Mouse (Mus musculus) layer of hippocampus, postnatal 10 days (tissue): ENCODE data around the gene Sos1. TPM values are rescaled to one million over a fixed set of nuclear protein-coding genes. Genes with fewer than 3 reads are reported as not detected.

ENCODE experiments used
- total RNA-seq, 2 experiments: library from RNA; stranded (reverse); gene quantifications; 2 replicates each; pipeline ENCODE4 v1.2.3; 2021

The Sos1 gene
- total RNA-seq, 2 experiments from 2014 or later = 37.8 to 41.5 TPM

Other genes starting within 250 kb of the Sos1 start
- gene Morn2, start 190.2 kb downstream of the Sos1 start, total RNA-seq = 10 to 100 TPM; 18.5 to 21.9 TPM
- gene Dhx57, start 190.0 kb downstream of the Sos1 start, total RNA-seq = 10 to 100 TPM; 54.2 to 59.1 TPM
- 1 to 10 TPM; 2.4 to 2.6 TPM for gene Arhgef33, start 173.0 kb downstream of the Sos1 start, total RNA-seq
- gene Gm10190, start 106.9 kb downstream of the Sos1 start, total RNA-seq = 1 to 10 TPM in 1 of 2 experiments, not detected in 1; 4.9 TPM
- gene Cdkl4, start 97.4 kb upstream of the Sos1 start, total RNA-seq = 10 to 100 TPM; 14.3 to 14.6 TPM
- gene Map4k3, start 248.0 kb upstream of the Sos1 start, total RNA-seq = 10 to 100 TPM; 72.8 to 78.3 TPM